Mouse (Mus musculus) liver, embryonic 14.5 days (tissue): ENCODE data around the gene Uhrf1bp1l. TPM values are rescaled to one million over a fixed set of nuclear protein-coding genes. Genes with fewer than 3 reads are reported as not detected.

Source experiments
- ATAC-seq: fragments of 200-750 bp; cut with Nextera tagmentation; 2 replicates; pipeline ENCODE4 v1.8.0; 2017; ENCODE audit warnings: moderate number of reproducible peaks, mild to moderate bottlenecking, moderate library complexity; ENCODE audit not compliant: insufficient read depth
- DNase-seq, 3 experiments: peaks; one replicate each; pipeline ENCODE4 v3.0.0-alpha.2; 2012 to 2013; ENCODE audit warnings: low read depth in 3 of 3, low spot score in 3 of 3
- H3K27ac ChIP-seq: fragments of 300-500 bp; sonication (generic); 2 replicates; pipeline ENCODE4 v1.5.1; 2014; ENCODE audit warnings: moderate library complexity, mild to moderate bottlenecking, control low read depth, inconsistent platforms
- H3K27me3 ChIP-seq: fragments of 300-500 bp; sonication (generic); 2 replicates; pipeline ENCODE4 v1.6.1; 2014; ENCODE audit warnings: mild to moderate bottlenecking, low read length, moderate library complexity; ENCODE audit not compliant: control insufficient read depth, insufficient read depth
- H3K36me3 ChIP-seq: fragments of 300-500 bp; sonication (generic); replicated peaks from 2 replicates; pipeline ENCODE4 v1.6.1; 2014; ENCODE audit warnings: low read depth; ENCODE audit not compliant: control insufficient read depth, insufficient read depth
- H3K4me1 ChIP-seq, 2 experiments: fragments of 200-500 bp in 1 of 2; fragments of 300-500 bp in 1 of 2; sonication (generic) in 1 of 2; replicated peaks; 2 replicates each; pipeline ENCODE4 v1.6.1; 2012 to 2014; ENCODE audit warnings: antibody characterized with exemption in 1 of 2, inconsistent platforms in 1 of 2, low read length in 1 of 2; ENCODE audit not compliant: control insufficient read depth in 2 of 2, insufficient read depth in 2 of 2
- H3K4me2 ChIP-seq: fragments of 300-500 bp; sonication (generic); 2 replicates; pipeline ENCODE4 v1.6.1; 2014; ENCODE audit warnings: low read depth, mild to moderate bottlenecking, control low read depth, moderate library complexity
- H3K4me3 ChIP-seq, 2 experiments: fragments of 200-500 bp in 1 of 2; fragments of 300-500 bp in 1 of 2; sonication (generic) in 1 of 2; 2 replicates each; pipeline ENCODE4 v1.5.1; 2012 to 2014; ENCODE audit warnings: low read depth in 2 of 2, low read length in 2 of 2, mild to moderate bottlenecking in 2 of 2, control low read depth in 1 of 2, inconsistent platforms in 1 of 2, moderate library complexity in 1 of 2; ENCODE audit not compliant: insufficient read depth in 1 of 2
- H3K9ac ChIP-seq: fragments of 300-500 bp; sonication (generic); replicated peaks from 2 replicates; pipeline ENCODE4 v1.6.1; 2014; ENCODE audit warnings: mild to moderate bottlenecking, control low read depth, moderate library complexity
- H3K9me3 ChIP-seq: fragments of 300-500 bp; sonication (generic); 2 replicates; pipeline ENCODE4 v1.6.1; 2016; ENCODE audit warnings: low read length, mixed read lengths; ENCODE audit not compliant: control insufficient read depth
- CTCF ChIP-seq: IDR thresholded peaks from 2 replicates; pipeline ENCODE4 v1.5.1; 2016; ENCODE audit warnings: antibody characterized with exemption, low read depth, control low read depth
- EP300 ChIP-seq: IDR thresholded peaks from 2 replicates; pipeline ENCODE4 v1.6.1; 2016; ENCODE audit warnings: antibody characterized with exemption, low read depth
- WGBS: fragments of 180-500 bp; shearing (Covaris S2); extraction: QIAGEN DNeasy Blood & Tissue Kit; methylation state at CpG from one replicate; pipeline ENCODE4 v1.1.7; 2014; ENCODE audit not compliant: insufficient replicate concordance; 5-methylcytosine and 5-hydroxymethylcytosine counted together
- polyA plus RNA-seq, 2 experiments: library from polyadenylated mRNA; depleted of rRNA in 1 of 2; stranded (reverse) in 1 of 2; unstranded in 1 of 2; fragments of >200 nt; fragmentation: Nextera tagmentation in 1 of 2; extraction: Ambion mirVana in 1 of 2; gene quantifications; 2 replicates each; pipeline versions ENCODE4 v1.2.1 to v1.2.3; 2012 to 2014

The Uhrf1bp1l gene
- polyA plus RNA-seq, 2 experiments: 9.6 TPM

DNA sequence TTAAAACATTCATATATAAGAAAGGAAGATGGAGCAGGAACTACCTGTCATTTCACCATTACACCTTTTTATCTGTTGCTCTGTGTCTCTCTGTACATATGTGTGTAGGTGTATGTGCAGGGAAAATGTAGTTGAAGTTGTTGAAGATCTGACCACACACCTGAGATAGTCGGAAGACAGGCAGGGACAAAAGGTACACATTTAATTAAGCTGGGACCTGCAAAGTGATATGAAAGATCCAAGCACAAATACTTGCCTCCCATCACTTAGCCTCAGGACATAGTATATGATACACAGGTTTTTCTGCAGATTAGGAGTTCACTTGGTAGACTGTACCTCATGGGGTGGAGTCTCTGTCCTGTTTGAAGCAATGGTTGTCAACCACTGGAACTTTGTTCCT lies 3.1 kb downstream of the Uhrf1bp1l start:
- WGBS: 61% methylated on average over 1 of the region's 1 CpGs
- no peak for ATAC-seq
- no peaks in the 10 kb centered on the region for H3K36me3 ChIP-seq

DNA sequence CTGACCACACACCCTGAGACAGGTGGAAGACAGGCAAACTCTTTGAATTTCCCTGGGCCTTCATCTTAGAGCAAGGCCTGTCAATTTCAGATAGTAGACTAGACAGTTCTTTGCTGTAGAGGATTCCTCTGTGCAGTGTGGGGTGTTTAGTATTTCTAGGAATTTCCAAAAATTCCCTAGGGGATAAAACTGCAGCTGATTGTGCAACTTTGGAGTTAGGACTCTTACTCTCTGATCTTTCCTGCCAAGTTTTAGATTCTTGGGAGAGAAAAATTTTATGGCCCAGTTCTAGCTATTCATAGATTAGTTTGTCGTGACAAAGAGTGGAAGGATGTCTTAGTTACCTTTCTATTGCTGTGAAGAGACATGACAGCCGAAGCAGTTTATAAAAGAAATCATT lies 3.8 kb downstream of the Uhrf1bp1l start:
- Histone ChIP-seq H3K4me1 (peaks cover 5 to 14% of the 10 kb centered on the region in 2 experiments), H3K9me3 (no peaks in the 10 kb centered on the region), H3K27me3 (no peaks in the 10 kb centered on the region), H3K4me3 (no peak overlapping the region), H3K9ac (no peak overlapping the region), H3K27ac (no peak overlapping the region), H3K4me2 (no peak overlapping the region), H3K36me3 (no peaks in the 10 kb centered on the region)
- TF ChIP-seq EP300 (no peak), CTCF (no peak)
- no peak for DNase-seq
- ATAC-seq: no peak
- WGBS: 73% methylated on average over 2 of the region's 2 CpGs

More for the DNA sequence above, 3.1 kb downstream of the Uhrf1bp1l start:
- Histone ChIP-seq H3K4me1 (peaks cover 5 to 14% of the 10 kb centered on the region in 2 experiments), H3K4me2 (no peak overlapping the region), H3K9me3 (no peaks in the 10 kb centered on the region), H3K27me3 (no peaks in the 10 kb centered on the region), H3K4me3 (no peak overlapping the region), H3K27ac (no peak overlapping the region), H3K9ac (no peak overlapping the region)
- DNase-seq: no peak
- no peak for TF ChIP-seq EP300
- TF ChIP-seq CTCF: no peak

- TF ChIP-seq CTCF (no peak), EP300 (no peak)
- Histone ChIP-seq H3K9me3 (no peaks in the 10 kb centered on the region), H3K4me3 (no peak overlapping the region), H3K36me3 (no peaks in the 10 kb centered on the region), H3K4me2 (no peak overlapping the region), H3K9ac (no peak overlapping the region), H3K4me1 (peaks cover 0 to 8% of the 10 kb centered on the region in 2 experiments; a peak in 1 of 4 replicates), H3K27me3 (no peaks in the 10 kb centered on the region), H3K27ac (no peak overlapping the region)
- DNase-seq (no peak), ATAC-seq (peak; percentile 40; the same call in 1 of the 2 replicates)
- 73% methylated on average over 5 of the region's 5 CpGs for WGBS
Observed at GRCm38 (mm10) chr10:89751069-89751468, 6.3 kb downstream of the Uhrf1bp1l start.

- 67% methylated on average over 4 of the region's 4 CpGs for WGBS
- DNase-seq (no peak), ATAC-seq (no peak)
- Histone ChIP-seq H3K4me1 (0 out of 4 replicates have a peak, but pooled peaks cover 0 to 3% of the 10 kb centered on the region in 2 experiments), H3K36me3 (no peaks in the 10 kb centered on the region), H3K9me3 (no peaks in the 10 kb centered on the region), H3K27me3 (no peaks in the 10 kb centered on the region), H3K4me2 (no peak overlapping the region), H3K27ac (no peak overlapping the region), H3K4me3 (no peak overlapping the region), H3K9ac (no peak overlapping the region)
- no peak for TF ChIP-seq CTCF
Observed at GRCm38 (mm10) chr10:89755231-89755630, 10.4 kb downstream of the Uhrf1bp1l start.

GRCm38 (mm10) chr10:89760772-89761171 lies 16.0 kb downstream of the Uhrf1bp1l start:
- WGBS: 69% methylated on average over 5 of the region's 5 CpGs
- H3K4me1 ChIP-seq: peaks cover 6 to 18% of the 10 kb centered on the region in 2 experiments; a peak in 3 of 4 replicates
- ATAC-seq (no peak), DNase-seq (no peak)
- no peaks in the 10 kb centered on the region for H3K27me3 ChIP-seq
- no peaks in the 10 kb centered on the region for H3K36me3 ChIP-seq
- H3K9me3 ChIP-seq: no peaks in the 10 kb centered on the region
- H3K9ac ChIP-seq: no peak overlapping the region
- H3K27ac ChIP-seq: no peak overlapping the region
- no peak overlapping the region for H3K4me3 ChIP-seq
- no peak overlapping the region for H3K4me2 ChIP-seq
- TF ChIP-seq CTCF (no peak), EP300 (no peak)
